Mouse (Mus musculus) heart, postnatal 0 days (tissue): ENCODE data around the gene Neil1. TPM values are rescaled to one million over a fixed set of nuclear protein-coding genes. Genes with fewer than 3 reads are reported as not detected.

Experiments used
- ATAC-seq: fragments of 200-750 bp; cut with Nextera tagmentation; 2 replicates; pipeline ENCODE4 v1.8.0; 2017; ENCODE audit warnings: low read depth, moderate number of reproducible peaks, moderate library complexity; ENCODE audit not compliant: insufficient read depth
- DNase-seq: peaks from one replicate; pipeline ENCODE4 v3.0.0-alpha.2; 2016; ENCODE audit warnings: low spot score
- H3K27ac ChIP-seq: fragments of 300-500 bp; sonication (generic); 2 replicates; pipeline ENCODE4 v1.5.1; 2014; ENCODE audit warnings: low read depth, mild to moderate bottlenecking
- H3K27me3 ChIP-seq: fragments of 300-500 bp; sonication (generic); 2 replicates; pipeline ENCODE4 v1.6.1; 2014; ENCODE audit warnings: low read length, mixed read lengths; ENCODE audit not compliant: control insufficient read depth, insufficient read depth
- H3K36me3 ChIP-seq: fragments of 300-500 bp; sonication (generic); replicated peaks from 2 replicates; pipeline ENCODE4 v1.6.1; 2014; ENCODE audit warnings: low read length, mixed read lengths; ENCODE audit not compliant: control insufficient read depth, insufficient read depth
- H3K4me1 ChIP-seq: fragments of 300-500 bp; sonication (generic); 2 replicates; pipeline ENCODE4 v1.6.1; 2014; ENCODE audit warnings: antibody characterized with exemption; ENCODE audit not compliant: control insufficient read depth, insufficient read depth
- H3K4me2 ChIP-seq: fragments of 300-500 bp; sonication (generic); 2 replicates; pipeline ENCODE4 v1.6.1; 2014; ENCODE audit warnings: low read depth, mild to moderate bottlenecking, low read length, moderate library complexity
- H3K4me3 ChIP-seq: fragments of 300-500 bp; sonication (generic); 2 replicates; pipeline ENCODE4 v1.5.1; 2014; ENCODE audit warnings: low read depth, low read length
- H3K9ac ChIP-seq: fragments of 300-500 bp; sonication (generic); replicated peaks from 2 replicates; pipeline ENCODE4 v1.6.1; 2014; ENCODE audit warnings: low read depth, low read length, mixed read lengths
- H3K9me3 ChIP-seq: fragments of 300-500 bp; sonication (generic); replicated peaks from 2 replicates; pipeline ENCODE4 v1.6.1; 2016; ENCODE audit warnings: low read length; ENCODE audit not compliant: control insufficient read depth
- CTCF ChIP-seq: IDR thresholded peaks from 2 replicates; pipeline ENCODE4 v1.5.1; 2016; ENCODE audit warnings: antibody characterized with exemption, control low read depth, low read depth
- EP300 ChIP-seq: IDR thresholded peaks from 2 replicates; pipeline ENCODE4 v1.6.1; 2016; ENCODE audit warnings: antibody characterized with exemption, low read depth
- WGBS: fragments of 180-500 bp; shearing (Covaris S2); extraction: QIAGEN DNeasy Blood & Tissue Kit; methylation state at CpG from one replicate; pipeline ENCODE4 v1.1.7; 2014; 5-methylcytosine and 5-hydroxymethylcytosine counted together
- polyA plus RNA-seq: library from polyadenylated mRNA; unstranded; fragments of >200 nt; fragmentation: Nextera tagmentation; extraction: Ambion mirVana; gene quantifications from 2 replicates; pipeline ENCODE4 v1.2.1, GENCODE M21; 2015
- total RNA-seq: library from RNA; depleted of rRNA; stranded (reverse); fragments of >200 nt; gene quantifications from 2 replicates; pipeline ENCODE4 v1.2.3, GENCODE M21; 2014; ENCODE audit warnings: low replicate concordance; rRNA removed

Neil1 gene
- total and polyA plus RNA-seq, 2 experiments from 2014 or later = 5.1 to 13.6 TPM

DNA sequence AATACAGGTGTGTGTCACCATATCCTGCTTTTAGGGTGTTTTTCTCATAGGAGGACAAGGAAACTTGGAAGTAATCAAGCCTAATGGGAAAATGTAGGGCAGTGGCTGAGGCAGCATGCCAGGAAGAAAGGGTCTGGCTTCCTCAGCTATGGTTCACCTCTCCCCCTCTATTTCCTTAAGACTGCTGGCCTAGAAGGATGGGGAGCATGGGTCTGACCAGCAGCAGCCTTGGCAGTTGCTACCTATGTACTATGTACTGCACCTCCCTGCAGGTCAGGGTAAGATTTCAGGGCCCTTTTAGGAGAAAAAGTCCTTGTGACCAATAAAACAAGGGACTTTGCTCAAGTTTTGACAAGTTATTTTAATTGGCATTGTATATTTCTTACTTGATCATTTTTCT is 18.5 kb downstream of the Neil1 start:
- H3K9me3 ChIP-seq = no peaks in the 10 kb centered on the region
- DNase-seq = no peak
- no peak overlapping the region for H3K27ac ChIP-seq
- no peak overlapping the region for H3K9ac ChIP-seq
- H3K27me3 ChIP-seq = no peaks in the 10 kb centered on the region
- peaks cover 9% of the 10 kb centered on the region for H3K4me1 ChIP-seq
- TF ChIP-seq CTCF = no peak
- no peak for TF ChIP-seq EP300
- peaks cover 45% of the 10 kb centered on the region for H3K36me3 ChIP-seq
- no peak for ATAC-seq
- H3K4me2 ChIP-seq = peak overlapping the region; percentile 72
- H3K4me3 ChIP-seq = no peak overlapping the region

DNA sequence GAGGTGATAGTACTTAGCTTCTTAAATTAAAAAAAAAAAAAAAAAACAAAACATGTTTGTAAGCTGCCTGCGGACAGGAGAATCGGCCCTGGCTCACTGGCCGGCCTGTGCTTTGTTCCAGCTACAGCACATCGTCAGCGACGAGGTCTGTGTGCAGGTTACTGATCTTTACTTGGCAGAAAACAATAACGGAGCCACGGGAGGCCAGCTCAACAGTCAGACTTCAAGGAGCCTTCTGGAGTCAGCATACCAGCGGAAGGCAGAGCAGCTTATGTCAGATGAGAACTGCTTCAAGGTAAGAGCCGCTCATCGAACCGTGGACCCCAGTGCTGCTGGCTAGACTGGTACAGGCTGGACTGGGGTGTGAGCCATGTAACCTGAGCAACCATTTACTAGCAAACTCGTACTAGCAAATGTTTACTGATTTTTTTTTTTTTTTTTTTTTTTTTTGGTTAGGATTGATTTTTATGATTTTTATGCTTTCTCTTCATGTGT is 30.8 kb downstream of the Neil1 start:
- Histone ChIP-seq H3K9ac (no peak overlapping the region), H3K9me3 (no peaks in the 10 kb centered on the region), H3K27ac (no peak overlapping the region), H3K36me3 (peaks cover 81% of the 10 kb centered on the region), H3K4me3 (no peak overlapping the region), H3K27me3 (no peaks in the 10 kb centered on the region), H3K4me2 (no peak overlapping the region), H3K4me1 (no peaks in the 10 kb centered on the region)
- WGBS = 89% methylated on average over 13 of the region's 13 CpGs
- DNase-seq = no peak
- no peak for TF ChIP-seq CTCF
- TF ChIP-seq EP300 = no peak
- ATAC-seq = no peak

Other genes with a start within 250 kb of the Neil1 start
- 11.4 and 13.5 TPM in 2 replicates for gene Snx33, start 219.9 kb downstream of the Neil1 start, total RNA-seq
- 4.4 and 5.2 TPM in 2 replicates for gene Snx33, start 219.9 kb downstream of the Neil1 start, polyA plus RNA-seq
- 178 and 179 TPM in 2 replicates for gene Imp3, start 210.8 kb downstream of the Neil1 start, total RNA-seq
- 58.1 and 63.1 TPM in 2 replicates for gene Imp3, start 210.8 kb downstream of the Neil1 start, polyA plus RNA-seq
- gene Snupn, start 197.4 kb downstream of the Neil1 start, total RNA-seq = 2.8 and 9.6 TPM in 2 replicates
- gene Snupn, start 197.4 kb downstream of the Neil1 start, polyA plus RNA-seq = 14.9 and 15.8 TPM in 2 replicates
- 22.2 and 22.6 TPM in 2 replicates for gene Ptpn9, start 153.4 kb downstream of the Neil1 start, total RNA-seq
- 7.8 and 8.9 TPM in 2 replicates for gene Ptpn9, start 153.4 kb downstream of the Neil1 start, polyA plus RNA-seq
- 27.9 and 39.6 TPM in 2 replicates for gene Sin3a, start 76.3 kb downstream of the Neil1 start, total RNA-seq
- 9.7 and 12.1 TPM in 2 replicates for gene Sin3a, start 76.3 kb downstream of the Neil1 start, polyA plus RNA-seq
- 106 and 138 TPM in 2 replicates for gene Man2c1, start 17.6 kb downstream of the Neil1 start, total RNA-seq
- 31.8 and 35.6 TPM in 2 replicates for gene Man2c1, start 17.6 kb downstream of the Neil1 start, polyA plus RNA-seq
- gene Commd4, start 10.0 kb upstream of the Neil1 start, total RNA-seq = 21.1 and 45.2 TPM in 2 replicates
- gene Commd4, start 10.0 kb upstream of the Neil1 start, polyA plus RNA-seq = 69.4 and 71.8 TPM in 2 replicates
- gene Trcg1, start 88.3 kb upstream of the Neil1 start, total RNA-seq = not detected in 2 replicates
- not detected in 2 replicates for gene Trcg1, start 88.3 kb upstream of the Neil1 start, polyA plus RNA-seq
- 11.0 and 16.3 TPM in 2 replicates for gene 1700017B05Rik, start 114.3 kb upstream of the Neil1 start, total RNA-seq
- gene 1700017B05Rik, start 114.3 kb upstream of the Neil1 start, polyA plus RNA-seq = 5.6 and 6.2 TPM in 2 replicates